Mouse (Mus musculus) testis, postnatal 10 days (tissue): ENCODE data around the gene Gm3373.
"Not testable (repeated sequence)": the region's sequence is repeated elsewhere in the genome, so short reads cannot be mapped to it uniquely, and the experiment has no call there.

Experiments used
- DNase-seq: peaks from one replicate; pipeline ENCODE4 v3.0.0; 2021; ENCODE audit warnings: low spot score

Gene Gm3373

DNA sequence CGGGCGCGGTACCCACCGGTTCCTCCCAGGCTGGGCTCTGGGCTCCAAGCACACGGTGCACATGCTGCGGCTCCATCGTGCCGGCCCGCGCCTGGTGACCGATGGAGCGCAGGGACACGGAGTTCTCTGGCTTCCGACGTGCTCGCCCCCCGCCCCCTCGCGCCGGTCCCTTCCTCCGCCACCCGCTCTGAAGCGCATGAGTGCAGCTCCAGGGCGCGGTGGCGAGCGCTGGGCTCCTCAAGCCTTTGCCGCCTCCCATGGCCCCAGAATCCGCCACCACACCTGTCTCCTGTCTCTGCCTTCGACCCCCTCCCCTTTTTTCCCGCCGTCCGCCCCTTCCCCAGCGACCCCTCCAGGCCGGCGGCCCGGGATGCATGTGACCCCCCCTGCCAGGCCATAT, at the start of gene Gm3373:
Gm3373 (minus strand) TSS at position 101 of the 400 bp plus-strand sequence.
- DNase-seq, result not testable (repeated sequence)

DNA sequence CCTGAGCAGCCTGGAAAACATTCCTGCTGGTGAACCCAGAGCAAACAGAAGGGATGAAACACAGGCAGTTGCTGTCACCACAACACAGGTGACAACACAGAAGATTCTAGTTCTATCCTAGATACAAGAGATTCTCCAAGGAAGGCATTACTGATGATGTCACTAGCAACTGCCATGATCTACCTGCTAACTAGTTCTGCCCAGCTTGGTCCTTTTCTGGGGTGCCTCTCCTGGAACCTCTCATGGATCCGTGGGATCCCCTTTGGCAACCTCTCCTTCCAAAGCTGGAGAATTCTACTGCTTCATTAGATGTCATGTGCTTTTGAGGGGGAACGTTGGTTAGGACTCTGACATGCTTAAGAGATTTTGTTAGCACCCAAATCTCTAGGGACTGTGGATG, 54.0 kb downstream of the Gm3373 start, which contains the start of gene Gm9603:
Gm9603 (minus strand) TSS at position 101 of the 400 bp plus-strand sequence.
- not testable (repeated sequence) for DNase-seq
